8 mouse cellular contexts compared by ENCODE assay signal in genomic region chr11:53735682-53736245, GRCm38 (mm10). TPM values are rescaled to one million over a fixed set of nuclear protein-coding genes. Genes with fewer than 3 reads are reported as not detected.
DNase-seq lines count a peak whose midpoint lies in the region; ATAC-seq and TF ChIP-seq lines count a peak whose summit lies in the region.

No protein-coding gene starts in this region.

- 19% methylated on average over 17 of the region's 17 CpGs for WGBS in liver, postnatal 0 days (ENCODE audit: insufficient replicate concordance)
- 18% methylated on average over 17 of the region's 17 CpGs for WGBS in neural tube, embryonic 14.5 days

- peak; percentile 84 for ATAC-seq in liver, postnatal 0 days
- peak; percentile 91; the same call in 1 of the 2 replicates for ATAC-seq in neural tube, embryonic 14.5 days (ENCODE audit: low read depth)

- peak overlapping the region; percentile 29 to 43 (median 31) for H3K4me3 ChIP-seq in CH12.LX (replicated peaks in 1 of 3; ENCODE audit: low read depth in 2 of 3, low read length in 2 of 3, poor library complexity in 1 of 3)
- H3K4me3 ChIP-seq in erythroblast, embryonic 14.5 days (replicated peaks): peak overlapping the region; percentile 38
- no peak overlapping the region for H3K4me3 ChIP-seq in liver, postnatal 0 days (ENCODE audit: low read depth, low read length)
- no peak overlapping the region for H3K4me3 ChIP-seq in neural tube, embryonic 14.5 days (ENCODE audit: low read depth, low read length)

- peak; percentile 61 for TF ChIP-seq RAD21 in CH12.LX (IDR thresholded peaks at IDR 0.05; ENCODE audit: low read depth, low read length)

- H3K9me3 ChIP-seq in CH12.LX (replicated peaks; ENCODE audit: low read length): no peaks in the 10 kb centered on the region
- H3K9me3 ChIP-seq in erythroblast, embryonic 14.5 days (ENCODE audit: control insufficient read depth, low read length): no peaks in the 10 kb centered on the region
- H3K9me3 ChIP-seq in liver, postnatal 0 days (ENCODE audit: low read length): no peaks in the 10 kb centered on the region
- H3K9me3 ChIP-seq in neural tube, embryonic 14.5 days (ENCODE audit: control insufficient read depth, low read length): no peaks in the 10 kb centered on the region

- peak overlapping the region; percentile 54 for H3K27ac ChIP-seq in CH12.LX (ENCODE audit: insufficient read depth, low read depth)
- no peak overlapping the region for H3K27ac ChIP-seq in liver, postnatal 0 days (ENCODE audit: low read depth)
- no peak overlapping the region for H3K27ac ChIP-seq in neural tube, embryonic 14.5 days (ENCODE audit: low read depth, low read length)

- in situ Hi-C loops in CH12.LX (cut with MboI; ENCODE audit: low pct_ligation_motif_present, low pct_unique_long_range_greater_than_20kb, low sequenced_read_pairs): loop anchor here (5.0 kb wide), 2 partner anchors 148 to 268 kb away; no protein-coding TSS in a partner anchor

- dilution Hi-C loops in CH12.LX (cut with MboI; ENCODE audit: extremely low pct_ligation_motif_present, extremely low pct_unique_long_range_greater_than_20kb, low sequenced_read_pairs): no loop called here

- H3K79me2 ChIP-seq in CH12.LX (replicated peaks; ENCODE audit: control insufficient read depth, extremely low read depth, insufficient read depth, poor library complexity, severe bottlenecking): no peaks in the 10 kb centered on the region

- TF ChIP-seq CTCF in CH12.LX (conservative IDR thresholded peaks at IDR 0.05 in 1 of 2, IDR thresholded peaks at IDR 0.05 in 1 of 2; ENCODE audit: low read depth in 2 of 2, low read length in 2 of 2): peak; percentile 98 to 99
- TF ChIP-seq CTCF in liver, postnatal 0 days (IDR thresholded peaks at IDR 0.05; ENCODE audit: low read depth): peak; percentile 98

- no peaks in the 10 kb centered on the region for H3K36me3 ChIP-seq in CH12.LX (replicated peaks in 1 of 2; ENCODE audit: control insufficient read depth in 1 of 2, insufficient read depth in 1 of 2, low read length in 1 of 2)
- no peaks in the 10 kb centered on the region for H3K36me3 ChIP-seq in erythroblast, embryonic 14.5 days (ENCODE audit: control insufficient read depth)
- H3K36me3 ChIP-seq in liver, postnatal 0 days (replicated peaks; ENCODE audit: insufficient read depth, low read length): no peaks in the 10 kb centered on the region
- no peaks in the 10 kb centered on the region for H3K36me3 ChIP-seq in neural tube, embryonic 14.5 days (ENCODE audit: control insufficient read depth, insufficient read depth, low read length)

- H3K27me3 ChIP-seq in CH12.LX (replicated peaks): no peaks in the 10 kb centered on the region
- no peaks in the 10 kb centered on the region for H3K27me3 ChIP-seq in erythroblast, embryonic 14.5 days (ENCODE audit: control insufficient read depth)
- H3K27me3 ChIP-seq in liver, postnatal 0 days (ENCODE audit: insufficient read depth, low read length): no peaks in the 10 kb centered on the region
- H3K27me3 ChIP-seq in neural tube, embryonic 14.5 days (ENCODE audit: control insufficient read depth, insufficient read depth, low read length): no peaks in the 10 kb centered on the region

- DNase-seq in CH12.LX (ENCODE audit: extremely low read depth): peak; percentile 98
- peak; percentile 49 for DNase-seq in brain, embryonic 18.5 days (ENCODE audit: low read depth, low spot score)
- peak; percentile 68 to 77 for DNase-seq in heart, postnatal 10 days
- peak; percentile 65 to 72 for DNase-seq in kidney, postnatal 36 days
- peak; percentile 68 for DNase-seq in liver, postnatal 0 days
- DNase-seq in testis, postnatal 10 days (ENCODE audit: low spot score): peak; percentile 63

- H3K4me2 ChIP-seq in CH12.LX (ENCODE audit: insufficient read depth, low read depth, poor library complexity, severe bottlenecking): peak overlapping the region; percentile 89
- H3K4me2 ChIP-seq in liver, postnatal 0 days (ENCODE audit: low read depth, low read length): peak overlapping the region; percentile 62
- H3K4me2 ChIP-seq in neural tube, embryonic 14.5 days (ENCODE audit: low read depth, low read length): peak overlapping the region; percentile 31; the same call in 1 of the 2 replicates

- H3K9ac ChIP-seq in CH12.LX (ENCODE audit: insufficient read depth, low read depth): peak overlapping the region; percentile 50
- H3K9ac ChIP-seq in liver, postnatal 0 days (replicated peaks): no peak overlapping the region
- H3K9ac ChIP-seq in neural tube, embryonic 14.5 days (replicated peaks; ENCODE audit: low read depth, low read length): no peak overlapping the region

- TF ChIP-seq POLR2A in CH12.LX (IDR thresholded peaks at IDR 0.05; ENCODE audit: low read depth, low read length): peak; percentile 66

- TF ChIP-seq EP300 in CH12.LX (IDR thresholded peaks at IDR 0.05; ENCODE audit: low read length): no peak
- TF ChIP-seq EP300 in liver, postnatal 0 days (IDR thresholded peaks at IDR 0.05; ENCODE audit: low read depth): no peak

- peaks cover 8 to 35% of the 10 kb centered on the region in 2 experiments for H3K4me1 ChIP-seq in CH12.LX (ENCODE audit: control insufficient read depth in 1 of 2, insufficient read depth in 2 of 2)
- H3K4me1 ChIP-seq in erythroblast, embryonic 14.5 days (ENCODE audit: control insufficient read depth): peaks cover 14% of the 10 kb centered on the region
- H3K4me1 ChIP-seq in liver, postnatal 0 days (ENCODE audit: insufficient read depth): no peaks in the 10 kb centered on the region
- no peaks in the 10 kb centered on the region for H3K4me1 ChIP-seq in neural tube, embryonic 14.5 days (ENCODE audit: control insufficient read depth, insufficient read depth, low read length)

- intact Hi-C loops in heart, postnatal 10 days (cut with DNase I): loop anchor here (2.0 kb wide), 1 partner anchor 265 kb away; the partner anchor contains the start of gene Gm9837

TF ChIP-seq in CH12.LX, 34 proteins besides CTCF, POLR2A, EP300 and RAD21 (continues in another document):
- peak; percentile 73 for TF ChIP-seq NELFE (IDR thresholded peaks at IDR 0.05; ENCODE audit: low read depth, low read length)
- TF ChIP-seq SIN3A (IDR thresholded peaks at IDR 0.05; ENCODE audit: low read length): no peak
- peak; percentile 80 for TF ChIP-seq SMC3 (IDR thresholded peaks at IDR 0.05; ENCODE audit: low read depth, low read length)
- no peak for TF ChIP-seq HCFC1 (IDR thresholded peaks at IDR 0.05; ENCODE audit: low read depth, low read length)
- TF ChIP-seq NRF1 (IDR thresholded peaks at IDR 0.05; ENCODE audit: low read depth, low read length): peak; percentile 35; the same call in 1 of the 2 replicates
- no peak; the same call in 1 of the 2 replicates for TF ChIP-seq MAZ (IDR thresholded peaks at IDR 0.05; ENCODE audit: low read depth, low read length)
- no peak for TF ChIP-seq POLR2AphosphoS2 (IDR thresholded peaks at IDR 0.05; ENCODE audit: low read depth, low read length)
- no peak for TF ChIP-seq E2F4 (IDR thresholded peaks at IDR 0.05; ENCODE audit: insufficient replicate concordance, low read depth, low read length)
- TF ChIP-seq JUND (conservative IDR thresholded peaks at IDR 0.05; ENCODE audit: low read depth, low read length): no peak
- TF ChIP-seq MXI1 (IDR thresholded peaks at IDR 0.05; ENCODE audit: low read depth, low read length): peak; percentile 85; the same call in 1 of the 2 replicates
- no peak for TF ChIP-seq GABPA (IDR thresholded peaks at IDR 0.05; ENCODE audit: insufficient replicate concordance, low read depth, low read length)
- TF ChIP-seq MAFK (IDR thresholded peaks at IDR 0.05; ENCODE audit: insufficient replicate concordance, low read length): no peak
- TF ChIP-seq JUN (IDR thresholded peaks at IDR 0.05; ENCODE audit: insufficient read depth, low read depth, low read length): no peak; the same call in 1 of the 2 replicates
- TF ChIP-seq TBP (conservative IDR thresholded peaks at IDR 0.05; ENCODE audit: low read depth, low read length): no peak; the same call in 1 of the 2 replicates
- no peak; the same call in 1 of the 2 replicates for TF ChIP-seq IRF4 (IDR thresholded peaks at IDR 0.05; ENCODE audit: low read depth, low read length)
- TF ChIP-seq TCF12 (IDR thresholded peaks at IDR 0.05; ENCODE audit: low read depth, low read length): peak; percentile 62
- no peak for TF ChIP-seq PAX5 (IDR thresholded peaks at IDR 0.05; ENCODE audit: low read length)

RNA-seq across cellular contexts. Expression of gene Il5, which starts 15.2 kb away (rescaled TPM):
- total RNA-seq in CH12.LX (2012; rRNA removed) (not detected in 2 replicates), CH12.LX (2014; rRNA removed) (not detected in 2 replicates)
- polyA plus RNA-seq in CH12.LX (2012; ENCODE audit: insufficient read length, low read depth): not detected in 2 replicates
- not detected in 2 replicates for polyA plus RNA-seq in erythroblast, embryonic 14.5 days (2012)
- total RNA-seq in heart, postnatal 10 days (2021): not detected
- polyA plus RNA-seq in liver, postnatal 0 days (2015; fragmentation: Nextera tagmentation; extraction: Ambion mirVana): not detected in 2 replicates
- polyA plus RNA-seq in neural tube, embryonic 14.5 days (2014; fragmentation: Nextera tagmentation; extraction: Ambion mirVana): not detected in 2 replicates

RNA-seq across cellular contexts. Expression of gene Rad50, which starts 28.6 kb away (rescaled TPM):
- 45.3 and 48.2 TPM in 2 replicates for total RNA-seq in CH12.LX (2012; rRNA removed)
- total RNA-seq in CH12.LX (2014; rRNA removed): 36.0 and 39.6 TPM in 2 replicates
- polyA plus RNA-seq in CH12.LX (2012; ENCODE audit: insufficient read length, low read depth): 53.6 and 55.2 TPM in 2 replicates
- polyA plus RNA-seq in erythroblast, embryonic 14.5 days (2012): 0.41 and 0.46 TPM in 2 replicates
- total RNA-seq in heart, postnatal 10 days (2021): 10 to 100 TPM in 1 of 2 experiments, 1 to 10 TPM in 1; 10.0 to 11.2 TPM
- polyA plus RNA-seq in liver, postnatal 0 days (2015; fragmentation: Nextera tagmentation; extraction: Ambion mirVana): 9.7 and 11.1 TPM in 2 replicates
- 11.2 and 12.0 TPM in 2 replicates for polyA plus RNA-seq in neural tube, embryonic 14.5 days (2014; fragmentation: Nextera tagmentation; extraction: Ambion mirVana)

RNA-seq across cellular contexts. Expression of gene Irf1, which starts 34.0 kb away (rescaled TPM):
- 46.4 and 64.9 TPM in 2 replicates for total RNA-seq in CH12.LX (2012; rRNA removed)
- 19.8 and 23.6 TPM in 2 replicates for total RNA-seq in CH12.LX (2014; rRNA removed)
- 17.8 and 18.2 TPM in 2 replicates for polyA plus RNA-seq in CH12.LX (2012; ENCODE audit: insufficient read length, low read depth)
- polyA plus RNA-seq in erythroblast, embryonic 14.5 days (2012): 0.01 and 0.04 TPM in 2 replicates
- 10 to 100 TPM; 15.3 to 18.4 TPM for total RNA-seq in heart, postnatal 10 days (2021)
- 22.0 and 24.5 TPM in 2 replicates for polyA plus RNA-seq in liver, postnatal 0 days (2015; fragmentation: Nextera tagmentation; extraction: Ambion mirVana)
- 1.4 and 3.3 TPM in 2 replicates for polyA plus RNA-seq in neural tube, embryonic 14.5 days (2014; fragmentation: Nextera tagmentation; extraction: Ambion mirVana)

RNA-seq across cellular contexts. Expression of gene Gm17334, which starts 37.2 kb away (rescaled TPM):
- total RNA-seq in CH12.LX (2012; rRNA removed): 0.71 and 0.72 TPM in 2 replicates
- total RNA-seq in CH12.LX (2014; rRNA removed): not detected in 2 replicates
- polyA plus RNA-seq in CH12.LX (2012; ENCODE audit: insufficient read length, low read depth): 0.47 and 0.57 TPM in 2 replicates
- not detected in 2 replicates for polyA plus RNA-seq in erythroblast, embryonic 14.5 days (2012)
- under 1 TPM in 1 of 2 experiments, not detected in 1; 0.30 TPM for total RNA-seq in heart, postnatal 10 days (2021)
- 0.12 and 0.23 TPM in 2 replicates for polyA plus RNA-seq in liver, postnatal 0 days (2015; fragmentation: Nextera tagmentation; extraction: Ambion mirVana)
- not detected in 2 replicates for polyA plus RNA-seq in neural tube, embryonic 14.5 days (2014; fragmentation: Nextera tagmentation; extraction: Ambion mirVana)

Comparison
In these comparisons a context has a peak if more than half of its experiments do, and no peak if none do; other contexts are left out.
1. H3K4me2 ChIP-seq: peak in every context shown above with its lines; median percentile 89 in CH12.LX; 62 in liver, postnatal 0 days; 31 in neural tube, embryonic 14.5 days.
2. H3K4me3 ChIP-seq: peak in CH12.LX (3 of 3) and erythroblast, embryonic 14.5 days (single experiment); none in liver, postnatal 0 days (single experiment) and neural tube, embryonic 14.5 days (single experiment).
3. Peak in every context shown above with its lines, with median percentiles within 50 percentile points of each other: DNase-seq.